Mouse (Mus musculus): ENCODE data around the gene Lpcat2b.
A peak's percentile ranks its signal among the peaks of the same experiment; 100 is the strongest.
"Not testable (repeated sequence)": the region's sequence is repeated elsewhere in the genome, so short reads cannot be mapped to it uniquely, and the experiment has no call there.

Gene Lpcat2b

GRCm38 (mm10) chr5:107431249-107431648 lies at the start of gene Lpcat2b:
TSS of gene Lpcat2b (plus strand) at chr5:107431549.
- DNase-seq (ENCODE audit: low read depth, low spot score), result no peak

DNA sequence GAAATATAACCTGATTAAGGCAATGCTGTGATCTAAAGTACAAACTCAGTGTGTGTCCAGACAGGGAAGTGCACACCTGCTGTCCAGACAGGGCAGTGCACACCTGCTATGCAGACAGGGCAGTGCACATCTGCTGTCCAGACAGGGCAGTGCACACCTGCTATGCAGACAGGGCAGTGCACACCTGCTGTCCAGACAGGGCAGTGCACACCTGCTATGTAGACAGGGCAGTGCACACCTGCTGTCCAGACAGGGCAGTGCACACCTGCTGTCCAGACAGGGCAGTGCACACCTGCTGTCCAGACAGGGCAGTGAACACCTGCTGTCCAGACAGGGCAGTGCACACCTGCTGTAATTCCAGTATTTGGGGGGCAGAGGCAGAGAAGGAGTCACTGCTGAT lies 44.9 kb upstream of the Lpcat2b start:
- not testable (repeated sequence) for DNase-seq (ENCODE audit: low read depth, low spot score)

DNA sequence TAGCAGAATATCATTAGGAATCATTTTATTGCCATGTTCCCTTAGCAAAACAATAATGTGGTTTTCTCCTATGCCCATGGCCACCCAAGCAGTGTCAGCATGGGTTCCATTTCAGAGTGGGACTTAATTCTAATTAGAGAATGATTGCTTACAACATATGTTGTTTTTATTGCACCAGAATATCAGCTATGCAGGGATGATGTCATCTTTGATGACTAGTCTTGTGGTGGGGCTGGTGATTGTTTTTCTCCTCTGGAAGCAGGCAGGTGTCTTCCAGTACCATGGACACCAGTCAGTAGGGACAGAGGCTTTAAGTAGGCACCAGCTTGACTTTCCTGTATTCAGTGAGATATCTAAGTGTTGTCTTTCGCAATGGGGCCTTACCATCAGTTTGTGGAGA lies 43.6 kb upstream of the Lpcat2b start:
- DNase-seq (ENCODE audit: low read depth, low spot score), result no peak

- no peak for DNase-seq (ENCODE audit: low read depth, low spot score)
Observed at GRCm38 (mm10) chr5:107389373-107389772, 42.0 kb upstream of the Lpcat2b start.

DNA sequence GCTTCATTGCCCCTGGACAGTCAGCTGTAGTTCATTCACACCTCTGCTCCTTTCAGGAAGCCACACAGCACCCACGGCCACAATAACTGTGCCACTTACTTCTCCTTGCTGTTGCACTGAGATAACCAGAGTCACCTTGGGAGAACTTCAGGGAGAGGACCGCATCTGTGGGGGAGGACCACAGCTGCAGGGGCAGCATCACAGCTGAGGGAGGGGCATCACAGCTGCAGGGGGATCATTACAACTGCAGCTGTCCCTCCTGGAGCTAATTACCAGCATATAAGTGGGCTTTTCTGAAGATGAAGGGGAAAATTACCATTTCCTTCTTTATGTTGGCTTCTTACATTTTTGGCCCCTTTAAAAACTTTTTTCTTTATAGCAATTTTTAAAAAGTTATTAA lies 36.9 kb upstream of the Lpcat2b start:
- DNase-seq (ENCODE audit: low read depth, low spot score), result no peak

- DNase-seq (ENCODE audit: low read depth, low spot score), result no peak
Observed at GRCm38 (mm10) chr5:107402436-107402835, 28.9 kb upstream of the Lpcat2b start, which contains the start of gene Ephx4. TSS of gene Ephx4 (plus strand) at chr5:107402736.

- no peak for DNase-seq (ENCODE audit: low read depth, low spot score)
Observed at GRCm38 (mm10) chr5:107403011-107403946, 28.1 kb upstream of the Lpcat2b start.

- DNase-seq (ENCODE audit: low read depth, low spot score), result no peak
Observed at GRCm38 (mm10) chr5:107403947-107404684, 27.2 kb upstream of the Lpcat2b start.

GRCm38 (mm10) chr5:107405361-107405760 lies 26.0 kb upstream of the Lpcat2b start:
- no peak for DNase-seq (ENCODE audit: low read depth, low spot score)

- DNase-seq (ENCODE audit: low read depth, low spot score), result no peak
Observed at GRCm38 (mm10) chr5:107410305-107410704, 21.0 kb upstream of the Lpcat2b start.

DNA sequence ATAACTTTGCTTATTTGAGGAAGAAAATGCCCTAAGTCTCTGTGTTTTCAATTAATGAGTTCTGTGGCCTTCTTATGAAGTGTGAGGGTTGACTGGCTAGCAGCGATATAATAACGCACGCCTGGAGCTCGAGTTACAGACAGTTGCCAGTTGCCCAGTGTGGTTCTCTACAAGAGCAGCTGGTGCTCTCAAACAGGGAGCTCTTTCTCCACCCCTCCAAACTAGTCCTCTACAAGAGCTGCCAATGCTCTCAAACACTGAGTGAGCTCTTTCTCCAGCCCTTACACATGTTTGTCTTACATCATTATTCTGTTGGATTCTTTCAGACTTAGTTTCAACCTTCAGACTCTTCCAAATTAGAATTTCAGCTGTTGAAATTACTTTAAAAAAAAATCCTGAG lies 20.0 kb upstream of the Lpcat2b start:
- DNase-seq (ENCODE audit: low read depth, low spot score), result peak; percentile 43

GRCm38 (mm10) chr5:107412285-107412684 lies 19.1 kb upstream of the Lpcat2b start:
- DNase-seq (ENCODE audit: low read depth, low spot score), result no peak

GRCm38 (mm10) chr5:107415098-107415497 lies 16.3 kb upstream of the Lpcat2b start:
- DNase-seq (ENCODE audit: low read depth, low spot score), result no peak

DNA sequence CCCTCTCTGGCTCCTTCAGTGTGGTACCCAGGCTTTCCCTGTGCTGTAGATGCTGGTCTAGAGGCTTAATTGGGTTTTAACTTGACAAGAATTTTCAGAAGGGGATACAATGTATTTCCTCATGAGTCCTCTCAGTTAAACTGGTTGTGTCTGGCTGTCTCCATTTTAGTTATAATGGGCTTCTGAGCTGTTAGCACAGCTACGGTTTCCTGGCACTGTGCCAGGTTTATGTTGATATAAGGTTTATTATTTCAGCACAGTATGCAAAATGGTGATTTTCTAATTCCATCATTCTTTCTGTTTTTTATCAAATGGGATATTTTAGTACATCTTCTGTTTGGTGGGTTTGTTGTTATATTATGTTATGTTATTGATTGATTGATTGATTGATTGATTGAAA lies 9.7 kb upstream of the Lpcat2b start:
- DNase-seq (ENCODE audit: low read depth, low spot score), result no peak

DNA sequence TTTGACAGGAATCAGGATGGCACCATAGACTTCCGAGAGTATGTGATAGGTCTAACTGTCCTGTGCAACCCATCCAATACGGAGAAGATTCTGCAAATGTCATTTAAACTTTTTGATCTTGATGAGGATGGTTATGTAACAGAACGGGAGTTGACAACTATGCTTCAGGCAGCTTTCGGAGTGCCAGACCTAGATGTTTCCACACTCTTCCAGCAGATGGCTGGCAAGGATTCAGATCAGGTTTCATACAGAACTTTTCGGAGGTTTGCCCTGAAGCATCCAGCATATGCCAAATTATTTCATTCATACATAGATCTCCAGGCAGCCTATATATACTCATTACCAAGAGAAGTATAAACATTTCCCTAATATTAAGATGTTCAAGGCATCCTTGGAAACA lies 2.7 kb downstream of the Lpcat2b start:
- DNase-seq (ENCODE audit: low read depth, low spot score), result no peak

DNA sequence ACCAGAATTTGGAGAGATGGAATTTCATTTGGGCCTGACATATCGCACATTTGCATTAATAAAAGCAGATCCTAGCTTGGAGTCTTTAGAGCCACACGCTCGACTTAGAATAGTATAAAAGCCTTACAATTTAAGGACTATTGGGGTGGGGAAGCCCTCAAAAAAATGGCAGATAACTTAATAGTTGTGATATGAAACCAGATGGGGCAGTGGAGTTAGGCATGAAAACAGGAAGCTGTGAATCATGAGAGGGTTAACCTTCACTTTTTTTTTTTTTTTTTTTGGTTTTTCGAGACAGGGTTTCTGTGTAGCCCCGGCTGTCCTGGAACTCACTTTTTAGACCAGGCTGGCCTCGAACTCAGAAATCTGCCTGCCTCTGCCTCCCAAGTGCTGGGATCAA lies 4.8 kb downstream of the Lpcat2b start:
- DNase-seq (ENCODE audit: low read depth, low spot score), result no peak

GRCm38 (mm10) chr5:107436587-107437209 lies 5.3 kb downstream of the Lpcat2b start:
- DNase-seq (ENCODE audit: low read depth, low spot score), result no peak

DNA sequence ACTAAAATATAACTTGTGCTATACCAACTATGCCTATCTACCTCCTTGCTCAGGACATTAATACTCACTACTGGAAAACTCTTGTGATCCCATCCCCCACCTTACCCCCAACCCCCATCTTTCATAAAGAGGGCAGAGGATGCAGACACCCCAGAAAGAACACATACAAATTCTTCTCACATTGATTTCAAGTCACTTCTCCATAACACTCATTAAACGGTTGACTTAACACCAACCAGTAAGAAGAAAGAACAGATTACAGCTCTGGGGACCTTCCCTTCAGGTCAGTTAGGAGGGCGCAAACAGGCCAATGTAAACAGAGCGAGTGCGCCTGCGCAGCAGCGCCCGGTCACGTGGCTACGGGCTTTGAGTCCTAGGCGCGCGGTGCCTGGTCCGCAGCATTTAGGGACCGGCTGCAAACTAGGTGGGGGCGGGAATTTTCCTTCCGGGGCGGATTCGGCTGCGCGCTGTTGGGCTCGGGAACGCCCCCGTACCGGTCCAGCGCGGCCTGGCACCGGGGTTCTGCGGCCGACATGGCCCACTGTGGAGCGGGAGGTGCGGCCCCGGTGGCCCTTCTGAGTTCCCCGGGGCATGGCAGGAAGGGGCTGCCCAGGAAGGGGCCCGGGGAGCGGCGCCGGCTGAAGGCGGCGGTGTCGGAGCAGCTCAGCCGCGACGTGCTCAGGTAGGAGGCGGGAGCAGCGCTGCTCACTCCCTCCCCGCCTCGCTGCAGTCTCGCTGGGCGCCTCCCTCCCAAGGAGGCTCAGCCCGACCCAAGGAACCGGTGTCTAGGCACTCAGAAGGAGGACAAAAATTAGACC lies 6.3 kb downstream of the Lpcat2b start, which contains the start of gene Btbd8:
Btbd8 (plus strand) TSS at position 534 of the 818 bp plus-strand sequence.
- DNase-seq (ENCODE audit: low read depth, low spot score), result peak; percentile 97

DNA sequence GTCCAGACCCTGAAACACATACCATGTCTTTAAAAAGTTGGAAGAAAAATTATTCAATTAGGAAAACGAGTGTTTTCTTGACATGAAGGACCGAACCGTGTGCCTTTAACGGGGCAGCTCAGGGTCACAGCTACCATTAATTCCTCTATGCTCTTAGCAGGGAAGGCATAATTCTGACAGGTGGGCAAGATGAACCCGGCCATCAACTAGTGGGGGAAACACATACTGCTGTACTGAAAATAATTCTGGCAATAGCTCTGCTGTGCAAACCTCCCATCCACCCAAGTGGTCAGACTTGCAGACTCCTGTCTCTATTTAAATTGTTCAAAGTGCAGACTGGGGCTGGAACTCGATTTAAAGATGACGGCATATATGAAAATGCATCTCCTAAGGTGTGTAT lies 7.0 kb downstream of the Lpcat2b start:
- DNase-seq (ENCODE audit: low read depth, low spot score), result peak; percentile 13

- no peak for DNase-seq (ENCODE audit: low read depth, low spot score)
Observed at GRCm38 (mm10) chr5:107441881-107442280, 10.5 kb downstream of the Lpcat2b start.

GRCm38 (mm10) chr5:107444251-107444650 lies 12.9 kb downstream of the Lpcat2b start:
- no peak for DNase-seq (ENCODE audit: low read depth, low spot score)
